Mouse (Mus musculus) heart, adult 9 months (tissue): ENCODE data around the gene Lgals4.

Experiments used
- DNase-seq, 2 experiments: peaks; one replicate each; pipeline ENCODE4 v3.0.0; 2022; ENCODE audit warnings: low spot score in 2 of 2

Gene Lgals4

GRCm38 (mm10) chr7:28833723-28834347 is at the start of gene Lgals4:
Gene Lgals4, plus strand, starts transcription at chr7:28833854.
- no peak for DNase-seq

GRCm38 (mm10) chr7:28785161-28785560 is 48.5 kb upstream of the Lgals4 start:
- DNase-seq: no peak

- DNase-seq: no peak
Measured at GRCm38 (mm10) chr7:28787884-28788283, 45.8 kb upstream of the Lgals4 start.

- peak in 1 of 2 experiments; percentile 31 for DNase-seq
Measured at GRCm38 (mm10) chr7:28788307-28789195, 45.1 kb upstream of the Lgals4 start, which contains the start of gene Rinl. Gene Rinl, plus strand, starts transcription at chr7:28788969.

- DNase-seq: no peak
Measured at GRCm38 (mm10) chr7:28789235-28789634, 44.4 kb upstream of the Lgals4 start.

GRCm38 (mm10) chr7:28790066-28790806 is 43.4 kb upstream of the Lgals4 start:
- DNase-seq: no peak

GRCm38 (mm10) chr7:28791706-28792105 is 41.9 kb upstream of the Lgals4 start:
- no peak for DNase-seq

- DNase-seq: no peak
Measured at GRCm38 (mm10) chr7:28792391-28793185, 41.1 kb upstream of the Lgals4 start.

GRCm38 (mm10) chr7:28793834-28794233 is 39.8 kb upstream of the Lgals4 start:
- DNase-seq: no peak

GRCm38 (mm10) chr7:28794496-28794895 is 39.2 kb upstream of the Lgals4 start:
- no peak for DNase-seq

- no peak for DNase-seq
Measured at GRCm38 (mm10) chr7:28795832-28796231, 37.8 kb upstream of the Lgals4 start.

- DNase-seq: peak; percentile 85
Measured at GRCm38 (mm10) chr7:28796562-28796975, 37.1 kb upstream of the Lgals4 start.

- no peak for DNase-seq
Measured at GRCm38 (mm10) chr7:28799994-28800393, 33.7 kb upstream of the Lgals4 start.

GRCm38 (mm10) chr7:28801451-28801850 is 32.2 kb upstream of the Lgals4 start:
- DNase-seq: no peak

GRCm38 (mm10) chr7:28801901-28802670 is 31.6 kb upstream of the Lgals4 start:
- DNase-seq: peak in 1 of 2 experiments; percentile 61

- DNase-seq: no peak
Measured at GRCm38 (mm10) chr7:28802846-28803588, 30.6 kb upstream of the Lgals4 start.

- DNase-seq: no peak
Measured at GRCm38 (mm10) chr7:28803756-28804155, 29.9 kb upstream of the Lgals4 start.

- DNase-seq: no peak
Measured at GRCm38 (mm10) chr7:28806869-28807268, 26.8 kb upstream of the Lgals4 start.

GRCm38 (mm10) chr7:28807641-28808220 is 25.9 kb upstream of the Lgals4 start:
- peak; percentile 56 to 61 for DNase-seq
